Mouse (Mus musculus) liver, postnatal 0 days (tissue): Measurements from ENCODE around the gene Brwd1.

Source experiments
- CTCF ChIP-seq: sonication (generic); IDR thresholded peaks from 2 replicates; pipeline ENCODE4 v1.5.1; 2016; ENCODE audit warnings: antibody characterized with exemption, low read depth
- EP300 ChIP-seq: IDR thresholded peaks from 2 replicates; pipeline ENCODE4 v1.6.1; 2016; ENCODE audit warnings: antibody characterized with exemption, low read depth, mild to moderate bottlenecking

- TF ChIP-seq CTCF (no peak), EP300 (no peak; the same call in 1 of the 2 replicates)
These were observed 887 bp upstream of the Brwd1 start for GRCm38 (mm10) chr16:96083179-96083646.
